Mouse (Mus musculus) G1E (cell line): ENCODE results near the gene Ghrl. TPM values are rescaled to one million over a fixed set of nuclear protein-coding genes. Genes with fewer than 3 reads are reported as not detected.
A peak's percentile ranks its signal among the peaks of the same experiment; 100 is the strongest.

Experiments used
- ATAC-seq: 2 replicates; pipeline ENCODE4 v1.8.0; 2016; ENCODE audit warnings: mild to moderate bottlenecking; ENCODE audit not compliant: insufficient number of reproducible peaks, poor library complexity, low FRiP score, severe bottlenecking; ENCODE audit errors: extremely low read depth
- DNase-seq: peaks from one replicate; pipeline ENCODE4 v3.0.0; 2012; ENCODE audit warnings: low spot score
- H3K27me3 ChIP-seq: 2 replicates; pipeline ENCODE4 v1.6.1; 2012; ENCODE audit warnings: mild to moderate bottlenecking, low read length, inconsistent platforms; ENCODE audit not compliant: insufficient read depth
- H3K36me3 ChIP-seq: replicated peaks from 2 replicates; pipeline ENCODE3; 2012; ENCODE audit warnings: mild to moderate bottlenecking, inconsistent platforms
- H3K4me1 ChIP-seq: 2 replicates; pipeline ENCODE4 v1.6.1; 2012; ENCODE audit warnings: low read depth, low read length, inconsistent platforms, mixed read lengths; ENCODE audit not compliant: insufficient read depth
- H3K4me3 ChIP-seq: 2 replicates; pipeline ENCODE4 v1.5.1; 2012; ENCODE audit warnings: low read depth, mild to moderate bottlenecking, inconsistent platforms, low read length, moderate library complexity, mixed read lengths
- H3K9me3 ChIP-seq: replicated peaks from 2 replicates; pipeline ENCODE4 v1.6.1; 2012; ENCODE audit warnings: inconsistent platforms
- CTCF ChIP-seq: IDR thresholded peaks from 2 replicates; pipeline ENCODE4 v1.5.1; 2012; ENCODE audit warnings: low read depth, low read length, inconsistent platforms, mixed read lengths
- GATA1 ChIP-seq: IDR thresholded peaks from 2 replicates; pipeline ENCODE4 v1.6.1; 2012; ENCODE audit warnings: borderline replicate concordance, low read length, inconsistent platforms, mixed read lengths
- GATA2 ChIP-seq: IDR thresholded peaks from 2 replicates; pipeline ENCODE4 v1.6.1; 2012; ENCODE audit warnings: low read depth, low read length, inconsistent platforms, borderline replicate concordance
- POLR2AphosphoS5 ChIP-seq: IDR thresholded peaks from 2 replicates; pipeline ENCODE4 v1.6.1; 2012; ENCODE audit warnings: low read depth, low read length, inconsistent platforms; ENCODE audit not compliant: insufficient replicate concordance
- TAL1 ChIP-seq: conservative IDR thresholded peaks from 2 replicates; pipeline ENCODE4 v1.6.1; 2012; ENCODE audit warnings: low read depth, low read length, inconsistent platforms, mixed read lengths
- polyA plus RNA-seq: library from polyadenylated mRNA; stranded (reverse); fragments of >175 nt; gene quantifications from 2 replicates; pipeline ENCODE4 v1.2.3, GENCODE M21; 2012
- total RNA-seq, 2 experiments: library from RNA; stranded (forward) in 1 of 2; stranded (reverse) in 1 of 2; fragments of 200-1000 nt in 1 of 2; fragments of >200 nt in 1 of 2; fragmentation: Nextera tagmentation in 1 of 2; gene quantifications; 2 replicates each; pipeline ENCODE4 v1.2.3; 2014 to 2017

Ghrl gene
- total and polyA plus RNA-seq, 3 experiments = not detected

DNA sequence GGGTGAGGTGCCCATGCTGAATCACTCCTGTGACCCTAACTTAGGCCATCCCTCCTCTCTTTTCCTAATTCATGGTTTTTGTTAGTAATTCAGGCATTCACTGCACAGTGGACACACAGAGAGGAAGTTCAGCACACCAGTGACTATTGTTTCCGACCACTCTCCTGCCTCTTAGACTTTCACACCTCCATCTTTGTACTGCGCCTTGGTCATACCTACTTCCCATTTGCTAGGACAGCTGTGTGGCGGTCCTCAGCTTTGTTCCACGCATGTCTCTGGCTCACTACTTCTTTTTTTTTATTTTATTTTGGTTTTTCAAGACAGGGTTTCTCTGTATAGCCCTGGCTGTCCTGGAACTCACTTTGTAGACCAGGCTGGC is 28.6 kb downstream of the Ghrl start:
- no peak for DNase-seq
- Histone ChIP-seq H3K4me3 (peak overlapping the region; percentile 67; the same call in 1 of the 2 replicates), H3K4me1 (peaks cover 72% of the 10 kb centered on the region), H3K36me3 (peaks cover 38% of the 10 kb centered on the region), H3K9me3 (no peaks in the 10 kb centered on the region), H3K27me3 (no peaks in the 10 kb centered on the region)
- TF ChIP-seq GATA2 (no peak), TAL1 (no peak), CTCF (no peak), GATA1 (no peak), POLR2AphosphoS5 (no peak)
- 0 out of 2 replicates have a peak, but pooled peaks have one; percentile 5 for ATAC-seq

DNA sequence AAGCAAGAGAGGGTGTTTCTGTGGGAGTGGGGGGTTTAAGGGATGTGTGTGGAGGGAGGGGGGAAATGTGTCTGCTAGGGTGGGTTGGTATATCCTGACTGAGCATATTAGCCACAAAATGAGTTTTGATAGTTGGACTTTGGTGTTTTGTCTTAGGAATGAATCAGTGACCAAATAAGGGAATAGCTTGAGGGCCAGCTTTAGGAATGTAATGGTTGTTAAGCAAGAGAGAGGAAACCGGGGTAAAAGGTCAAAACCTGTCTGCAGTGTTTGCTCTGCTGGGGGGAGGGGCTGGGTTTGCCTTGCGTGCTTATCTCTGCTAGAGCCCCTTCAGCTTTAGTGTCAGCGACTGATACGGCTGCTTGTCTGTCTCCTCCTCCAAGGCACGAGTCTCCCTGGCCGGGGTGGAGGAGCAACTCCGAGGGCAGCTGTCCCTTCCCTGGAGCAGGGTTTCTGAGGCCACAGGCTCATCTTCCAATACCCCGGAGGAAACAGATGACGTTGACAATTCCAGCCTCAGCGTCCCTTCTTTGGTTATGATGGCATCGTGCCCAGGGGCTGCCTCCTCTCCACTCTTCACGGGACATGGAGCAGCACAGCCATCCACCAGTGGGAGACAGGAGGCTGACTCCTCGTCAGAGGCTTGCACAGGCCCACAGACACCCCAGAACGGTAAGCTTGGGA is 29.1 kb downstream of the Ghrl start:
- H3K27me3 ChIP-seq = no peaks in the 10 kb centered on the region
- H3K36me3 ChIP-seq = peaks cover 38% of the 10 kb centered on the region
- ATAC-seq (peak; percentile 96), DNase-seq (peak; percentile 88)
- peaks cover 69% of the 10 kb centered on the region for H3K4me1 ChIP-seq
- peak overlapping the region; percentile 67; the same call in 1 of the 2 replicates for H3K4me3 ChIP-seq
- no peaks in the 10 kb centered on the region for H3K9me3 ChIP-seq
- TF ChIP-seq GATA1 (no peak), TAL1 (peak; percentile 63)

DNA sequence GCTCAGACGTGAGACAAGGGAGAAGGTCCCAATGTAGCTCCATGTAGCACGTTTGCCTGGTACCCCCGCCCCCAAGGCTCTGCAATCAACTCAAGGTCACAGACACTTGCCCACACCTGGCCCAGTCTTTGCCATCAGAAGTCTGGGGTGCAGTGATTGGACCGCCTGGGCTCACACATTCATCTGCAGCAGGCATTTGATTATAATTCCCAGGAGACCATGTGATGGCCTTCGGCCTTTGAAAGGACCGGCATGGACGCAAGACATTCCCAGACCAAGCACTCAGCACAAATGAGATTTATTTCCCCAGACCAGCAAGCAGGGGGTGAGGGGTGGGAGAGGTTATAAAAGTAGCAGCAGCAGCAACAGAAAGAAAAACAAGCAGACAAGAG is 29.7 kb downstream of the Ghrl start:
- Histone ChIP-seq H3K9me3 (no peaks in the 10 kb centered on the region), H3K4me1 (peaks cover 66% of the 10 kb centered on the region), H3K27me3 (no peaks in the 10 kb centered on the region), H3K4me3 (no peak overlapping the region; the same call in 1 of the 2 replicates), H3K36me3 (peaks cover 42% of the 10 kb centered on the region)
- TF ChIP-seq CTCF (no peak), TAL1 (no peak), GATA1 (no peak), POLR2AphosphoS5 (no peak), GATA2 (no peak)
- DNase-seq (no peak), ATAC-seq (no peak)

DNA sequence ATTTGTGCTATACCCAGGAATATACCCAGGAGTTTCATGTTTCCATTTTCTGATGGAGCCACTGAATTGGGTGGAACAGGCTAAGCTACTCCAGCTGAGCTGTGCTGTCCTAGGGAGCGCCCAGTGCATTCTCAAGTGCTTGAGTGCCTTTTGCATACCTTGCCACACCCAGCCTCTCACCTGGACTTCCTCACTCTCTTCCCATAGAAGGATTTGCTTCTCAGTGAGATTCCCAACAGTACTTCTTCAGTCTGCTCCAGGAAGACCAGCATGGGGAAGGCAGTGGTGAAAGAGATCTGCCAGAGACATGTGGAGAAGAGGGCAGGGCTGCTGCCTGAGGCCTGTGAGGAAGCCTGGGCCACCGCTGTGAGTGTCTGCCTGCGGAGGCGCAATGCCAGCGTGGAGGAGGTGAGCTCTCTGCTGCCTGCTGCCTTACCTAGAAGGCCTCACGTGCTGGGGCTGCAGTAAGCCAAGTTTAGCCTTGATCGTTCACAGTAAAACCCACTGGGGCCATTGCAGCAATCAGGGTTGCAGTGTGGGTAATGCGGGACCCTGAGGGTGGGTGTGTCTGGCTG is 33.0 kb downstream of the Ghrl start:
- TF ChIP-seq TAL1 = no peak
- TF ChIP-seq GATA2 = no peak
- no peak for TF ChIP-seq CTCF
- TF ChIP-seq GATA1 = no peak
- TF ChIP-seq POLR2AphosphoS5 = no peak

DNA sequence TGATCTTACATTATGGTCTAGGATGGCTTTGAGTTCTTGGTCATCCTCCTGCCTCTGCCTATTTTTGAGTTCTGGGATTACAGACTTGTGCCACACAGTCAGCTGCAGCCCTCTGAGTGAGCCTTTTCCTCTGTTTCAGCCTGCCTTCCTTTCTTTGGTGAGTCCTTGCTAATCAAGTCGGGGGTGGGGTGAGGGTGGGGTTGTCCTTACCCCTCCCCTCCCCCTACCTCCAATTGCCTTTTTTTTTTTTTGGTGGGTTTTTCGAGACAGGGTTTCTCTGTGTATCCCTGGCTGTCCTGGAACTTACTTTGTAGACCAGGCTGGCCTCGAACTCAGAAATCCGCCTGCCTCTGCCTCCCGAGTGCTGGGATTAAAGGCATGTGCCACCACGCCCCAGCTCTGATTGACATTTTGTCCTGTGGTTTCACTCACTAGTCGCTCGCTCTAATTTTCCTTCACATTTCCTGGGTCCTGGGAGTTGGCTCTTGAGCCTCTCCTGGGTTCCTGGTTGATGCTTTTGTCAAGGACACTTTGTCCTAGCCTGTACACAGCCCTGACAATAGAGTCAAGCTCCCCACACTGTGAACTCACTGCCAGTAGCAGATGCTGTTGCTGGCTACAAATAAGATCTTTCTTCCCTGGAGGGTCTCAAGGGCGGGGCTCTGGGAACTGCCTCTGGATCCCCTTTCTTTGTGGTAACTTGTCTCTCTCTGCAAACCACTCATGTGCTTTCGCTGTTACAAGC is 36.4 kb downstream of the Ghrl start:
- DNase-seq = no peak
- Histone ChIP-seq H3K27me3 (no peaks in the 10 kb centered on the region), H3K9me3 (no peaks in the 10 kb centered on the region), H3K36me3 (peaks cover 41% of the 10 kb centered on the region), H3K4me3 (no peak overlapping the region), H3K4me1 (peaks cover 36% of the 10 kb centered on the region)
- TF ChIP-seq CTCF (no peak), GATA1 (no peak), POLR2AphosphoS5 (no peak), TAL1 (no peak), GATA2 (no peak)
- no peak for ATAC-seq

More for the DNA sequence above, 33.0 kb downstream of the Ghrl start:
- Histone ChIP-seq H3K9me3 (no peaks in the 10 kb centered on the region), H3K4me3 (no peak overlapping the region), H3K4me1 (peaks cover 47% of the 10 kb centered on the region), H3K36me3 (peaks cover 25% of the 10 kb centered on the region), H3K27me3 (no peaks in the 10 kb centered on the region)
- no peak for DNase-seq
- ATAC-seq = no peak

DNA sequence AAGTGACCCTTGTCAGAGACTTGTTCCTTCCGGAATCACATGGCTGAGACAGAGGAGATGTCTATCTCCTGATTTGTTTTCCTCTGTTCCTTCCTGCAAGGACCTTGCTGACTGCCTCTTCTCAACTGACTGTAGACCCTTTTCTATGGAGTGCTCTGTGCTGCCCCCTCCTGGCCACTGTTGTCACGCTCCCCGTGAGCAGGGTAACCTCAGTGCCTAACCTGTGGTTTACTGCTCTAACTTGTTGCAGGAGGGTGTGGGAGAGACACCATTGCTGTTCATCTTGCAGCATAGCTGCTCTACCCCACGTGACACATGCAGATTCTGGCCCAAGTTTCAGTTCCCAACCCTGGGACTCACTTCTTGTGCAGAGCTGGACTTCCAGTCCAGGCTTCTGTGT is 38.4 kb downstream of the Ghrl start:
- Histone ChIP-seq H3K4me3 (no peak overlapping the region), H3K27me3 (no peaks in the 10 kb centered on the region), H3K4me1 (peaks cover 34% of the 10 kb centered on the region), H3K9me3 (no peaks in the 10 kb centered on the region), H3K36me3 (peaks cover 34% of the 10 kb centered on the region)
- ATAC-seq = peak; percentile 71
- TF ChIP-seq GATA1 (no peak), CTCF (peak; percentile 91)
- DNase-seq = peak; percentile 57
